Mouse (Mus musculus): ENCODE results near the gene Tfap2e. TPM values are rescaled to one million over a fixed set of nuclear protein-coding genes. Genes with fewer than 3 reads are reported as not detected.

Tfap2e gene
- polyA plus RNA-seq, 1 experiment: not detected

GRCm38 (mm10) chr4:126770831-126771230 lies 34.8 kb upstream of the Tfap2e start:
- no peak overlapping the region for H3K4me3 ChIP-seq (replicated peaks; ENCODE audit: control insufficient read depth, low read depth, low read length)
- no peaks in the 10 kb centered on the region; the same call in 1 of the 2 replicates for H3K4me1 ChIP-seq (ENCODE audit: control insufficient read depth, insufficient read depth, low read length)
- no peak overlapping the region for H3K27ac ChIP-seq (ENCODE audit: control insufficient read depth, insufficient read depth, low read depth, low read length, poor library complexity)
- TF ChIP-seq CTCF (IDR thresholded peaks at IDR 0.05; ENCODE audit: control insufficient read depth, insufficient read depth, low read length) (no peak), POLR2A (IDR thresholded peaks at IDR 0.05; ENCODE audit: borderline replicate concordance, control insufficient read depth, low read depth, low read length) (no peak)
- WGBS: 30% methylated on average over 4 of the region's 4 CpGs

- Histone ChIP-seq H3K27ac (ENCODE audit: control insufficient read depth, insufficient read depth, low read depth, low read length, poor library complexity) (no peak overlapping the region), H3K4me3 (replicated peaks; ENCODE audit: control insufficient read depth, low read depth, low read length) (no peak overlapping the region), H3K4me1 (ENCODE audit: control insufficient read depth, insufficient read depth, low read length) (no peaks in the 10 kb centered on the region; the same call in 1 of the 2 replicates)
- 76% methylated on average over 9 of the region's 9 CpGs for WGBS
- no peak for TF ChIP-seq CTCF (IDR thresholded peaks at IDR 0.05; ENCODE audit: control insufficient read depth, insufficient read depth, low read length)
- TF ChIP-seq POLR2A (IDR thresholded peaks at IDR 0.05; ENCODE audit: borderline replicate concordance, control insufficient read depth, low read depth, low read length): no peak
Observed at GRCm38 (mm10) chr4:126769800-126770563, 33.9 kb upstream of the Tfap2e start.

GRCm38 (mm10) chr4:126763483-126763882 lies 27.4 kb upstream of the Tfap2e start:
- Histone ChIP-seq H3K4me3 (replicated peaks; ENCODE audit: control insufficient read depth, low read depth, low read length) (no peak overlapping the region), H3K4me1 (ENCODE audit: control insufficient read depth, insufficient read depth, low read length) (no peaks in the 10 kb centered on the region), H3K27ac (ENCODE audit: control insufficient read depth, insufficient read depth, low read depth, low read length, poor library complexity) (no peak overlapping the region)
- TF ChIP-seq CTCF (IDR thresholded peaks at IDR 0.05; ENCODE audit: control insufficient read depth, insufficient read depth, low read length) (no peak), POLR2A (IDR thresholded peaks at IDR 0.05; ENCODE audit: borderline replicate concordance, control insufficient read depth, low read depth, low read length) (no peak)
- 83% methylated on average over 2 of the region's 2 CpGs for WGBS

- Histone ChIP-seq H3K4me3 (replicated peaks; ENCODE audit: control insufficient read depth, low read depth, low read length) (no peak overlapping the region), H3K4me1 (ENCODE audit: control insufficient read depth, insufficient read depth, low read length) (no peaks in the 10 kb centered on the region), H3K27ac (ENCODE audit: control insufficient read depth, insufficient read depth, low read depth, low read length, poor library complexity) (no peak overlapping the region)
- no peak for TF ChIP-seq POLR2A (IDR thresholded peaks at IDR 0.05; ENCODE audit: borderline replicate concordance, control insufficient read depth, low read depth, low read length)
- no peak for TF ChIP-seq CTCF (IDR thresholded peaks at IDR 0.05; ENCODE audit: control insufficient read depth, insufficient read depth, low read length)
- WGBS: 86% methylated on average over 11 of the region's 11 CpGs
Observed at GRCm38 (mm10) chr4:126762586-126763359, 26.7 kb upstream of the Tfap2e start.

GRCm38 (mm10) chr4:126759435-126759834 lies 23.4 kb upstream of the Tfap2e start:
- Histone ChIP-seq H3K4me3 (replicated peaks; ENCODE audit: control insufficient read depth, low read depth, low read length) (no peak overlapping the region), H3K27ac (ENCODE audit: control insufficient read depth, insufficient read depth, low read depth, low read length, poor library complexity) (no peak overlapping the region), H3K4me1 (ENCODE audit: control insufficient read depth, insufficient read depth, low read length) (no peaks in the 10 kb centered on the region)
- TF ChIP-seq POLR2A (IDR thresholded peaks at IDR 0.05; ENCODE audit: borderline replicate concordance, control insufficient read depth, low read depth, low read length) (no peak), CTCF (IDR thresholded peaks at IDR 0.05; ENCODE audit: control insufficient read depth, insufficient read depth, low read length) (no peak)
- WGBS: 26% methylated on average over 2 of the region's 2 CpGs

GRCm38 (mm10) chr4:126758299-126758698 lies 22.3 kb upstream of the Tfap2e start:
- H3K27ac ChIP-seq (ENCODE audit: control insufficient read depth, insufficient read depth, low read depth, low read length, poor library complexity): no peak overlapping the region
- TF ChIP-seq POLR2A (IDR thresholded peaks at IDR 0.05; ENCODE audit: borderline replicate concordance, control insufficient read depth, low read depth, low read length): no peak
- no peak for TF ChIP-seq CTCF (IDR thresholded peaks at IDR 0.05; ENCODE audit: control insufficient read depth, insufficient read depth, low read length)
- WGBS: 86% methylated on average over 5 of the region's 5 CpGs
- H3K4me3 ChIP-seq (replicated peaks; ENCODE audit: control insufficient read depth, low read depth, low read length): no peak overlapping the region
- H3K4me1 ChIP-seq (ENCODE audit: control insufficient read depth, insufficient read depth, low read length): no peaks in the 10 kb centered on the region

- WGBS: 82% methylated on average over 4 of the region's 4 CpGs
- TF ChIP-seq CTCF (IDR thresholded peaks at IDR 0.05; ENCODE audit: control insufficient read depth, insufficient read depth, low read length) (no peak), POLR2A (IDR thresholded peaks at IDR 0.05; ENCODE audit: borderline replicate concordance, control insufficient read depth, low read depth, low read length) (no peak)
- H3K4me3 ChIP-seq (replicated peaks; ENCODE audit: control insufficient read depth, low read depth, low read length): no peak overlapping the region
- no peak overlapping the region for H3K27ac ChIP-seq (ENCODE audit: control insufficient read depth, insufficient read depth, low read depth, low read length, poor library complexity)
- H3K4me1 ChIP-seq (ENCODE audit: control insufficient read depth, insufficient read depth, low read length): no peaks in the 10 kb centered on the region
Observed at GRCm38 (mm10) chr4:126756766-126757165, 20.7 kb upstream of the Tfap2e start.

GRCm38 (mm10) chr4:126754736-126755374 lies 18.8 kb upstream of the Tfap2e start:
- 75% methylated on average over 12 of the region's 12 CpGs for WGBS
- TF ChIP-seq POLR2A (IDR thresholded peaks at IDR 0.05; ENCODE audit: borderline replicate concordance, control insufficient read depth, low read depth, low read length): no peak
- TF ChIP-seq CTCF (IDR thresholded peaks at IDR 0.05; ENCODE audit: control insufficient read depth, insufficient read depth, low read length): no peak
- H3K4me3 ChIP-seq (replicated peaks; ENCODE audit: control insufficient read depth, low read depth, low read length): no peak overlapping the region
- no peaks in the 10 kb centered on the region for H3K4me1 ChIP-seq (ENCODE audit: control insufficient read depth, insufficient read depth, low read length)
- no peak overlapping the region for H3K27ac ChIP-seq (ENCODE audit: control insufficient read depth, insufficient read depth, low read depth, low read length, poor library complexity)
